Mouse (Mus musculus): ENCODE results near the gene Sh3bp5. TPM values are rescaled to one million over a fixed set of nuclear protein-coding genes. Genes with fewer than 3 reads are reported as not detected.
A peak's percentile ranks its signal among the peaks of the same experiment; 100 is the strongest.

The Sh3bp5 gene
- polyA plus RNA-seq, 1 experiment, result 6.9 TPM

DNA sequence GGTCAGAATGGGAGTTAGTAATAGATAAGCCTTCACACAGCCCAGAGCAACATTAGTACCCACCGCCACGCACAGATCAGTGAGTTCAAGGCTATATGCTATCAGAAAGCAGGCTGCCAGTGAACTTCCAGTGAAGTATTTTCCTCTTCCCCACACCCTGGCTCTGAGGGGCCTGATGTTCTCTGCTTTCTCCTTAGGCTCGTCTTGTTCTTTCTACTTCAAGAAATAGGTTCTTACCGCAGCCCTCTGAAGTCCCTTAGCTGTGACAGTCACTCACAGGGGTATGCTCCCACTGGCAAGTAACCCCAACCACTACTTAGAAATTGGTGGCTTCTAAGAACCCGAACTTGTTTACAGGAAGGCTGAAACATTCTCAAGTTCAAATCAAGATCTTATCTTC is 2.8 kb downstream of the Sh3bp5 start:
- Histone ChIP-seq H3K27me3 (ENCODE audit: control insufficient read depth, insufficient read depth, low read length) (0 out of 2 replicates have a peak, but pooled peaks cover 5% of the 10 kb centered on the region), H3K4me1 (ENCODE audit: control insufficient read depth, insufficient read depth, insufficient read length, low read length) (peaks cover 18% of the 10 kb centered on the region), H3K4me3 (ENCODE audit: low read depth, low read length) (no peak overlapping the region), H3K27ac (ENCODE audit: insufficient read depth, low read depth, low read length) (peak overlapping the region; percentile 21; the same call in 1 of the 2 replicates), H3K36me3 (ENCODE audit: control insufficient read depth, insufficient read depth, low read length) (no peaks in the 10 kb centered on the region)
- TF ChIP-seq POLR2A (IDR thresholded peaks at IDR 0.05; ENCODE audit: low read depth, low read length) (no peak), CTCF (IDR thresholded peaks at IDR 0.05; ENCODE audit: extremely low read depth, insufficient read length, insufficient replicate concordance, low read depth, low read length) (no peak)
- WGBS, result 74% methylated on average over 5 of the region's 5 CpGs

DNA sequence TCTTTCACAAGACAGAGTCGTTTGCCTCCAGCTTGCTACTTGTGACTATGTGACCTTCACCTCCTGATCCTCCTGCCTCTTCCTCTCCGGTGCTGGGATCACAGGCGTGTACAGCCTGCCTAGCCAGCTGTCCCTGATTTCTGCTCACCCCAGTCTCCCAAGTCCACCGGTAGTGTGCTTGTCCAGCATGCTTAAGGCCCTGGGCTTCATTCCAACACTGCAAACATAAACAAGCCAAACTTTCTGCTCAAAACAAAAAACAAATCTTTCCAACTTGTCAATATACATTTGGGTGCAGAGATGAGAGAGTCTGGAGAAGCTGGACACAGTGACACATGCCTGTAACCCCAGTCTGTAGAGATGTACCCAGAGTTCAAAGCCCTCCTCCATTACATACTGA is 3.5 kb downstream of the Sh3bp5 start:
- peak overlapping the region; percentile 21; the same call in 1 of the 2 replicates for H3K27ac ChIP-seq (ENCODE audit: insufficient read depth, low read depth, low read length)
- WGBS, result 20% methylated on average over 4 of the region's 4 CpGs
- H3K4me3 ChIP-seq (ENCODE audit: low read depth, low read length), result no peak overlapping the region
- TF ChIP-seq CTCF (IDR thresholded peaks at IDR 0.05; ENCODE audit: extremely low read depth, insufficient read length, insufficient replicate concordance, low read depth, low read length) (no peak), POLR2A (IDR thresholded peaks at IDR 0.05; ENCODE audit: low read depth, low read length) (no peak)
- no peaks in the 10 kb centered on the region for H3K36me3 ChIP-seq (ENCODE audit: control insufficient read depth, insufficient read depth, low read length)
- peaks cover 20% of the 10 kb centered on the region for H3K4me1 ChIP-seq (ENCODE audit: control insufficient read depth, insufficient read depth, insufficient read length, low read length)
- H3K27me3 ChIP-seq (ENCODE audit: control insufficient read depth, insufficient read depth, low read length), result 0 out of 2 replicates have a peak, but pooled peaks cover 5% of the 10 kb centered on the region

DNA sequence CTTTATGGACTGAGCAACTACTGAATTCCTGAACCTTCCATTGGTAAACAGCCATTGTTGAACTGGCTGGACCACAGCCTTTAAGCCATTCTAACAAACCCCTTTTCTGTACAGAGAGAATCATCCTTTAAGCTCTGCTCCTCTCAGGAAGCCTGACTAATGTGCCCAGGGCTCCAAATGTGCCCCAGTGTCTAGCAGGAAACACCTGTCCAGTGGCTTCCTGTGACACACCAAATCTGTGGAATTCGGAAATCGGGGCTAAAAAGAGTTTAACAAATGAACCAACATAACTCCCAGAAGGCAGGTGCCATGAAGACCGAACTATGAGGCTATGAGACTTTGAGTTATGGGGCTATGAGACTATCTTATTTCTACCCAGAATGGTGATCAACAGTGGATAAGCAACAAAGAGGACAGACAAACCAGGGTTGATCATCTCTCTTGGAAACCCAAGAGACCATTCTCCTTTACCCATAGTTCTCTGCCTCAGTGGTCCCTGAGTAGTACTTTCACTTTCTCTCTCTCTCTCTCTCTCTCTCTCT is 4.0 kb downstream of the Sh3bp5 start:
- Histone ChIP-seq H3K4me3 (ENCODE audit: low read depth, low read length) (no peak overlapping the region), H3K27me3 (ENCODE audit: control insufficient read depth, insufficient read depth, low read length) (0 out of 2 replicates have a peak, but pooled peaks cover 5% of the 10 kb centered on the region), H3K36me3 (ENCODE audit: control insufficient read depth, insufficient read depth, low read length) (no peaks in the 10 kb centered on the region), H3K4me1 (ENCODE audit: control insufficient read depth, insufficient read depth, insufficient read length, low read length) (peaks cover 20% of the 10 kb centered on the region), H3K27ac (ENCODE audit: insufficient read depth, low read depth, low read length) (no peak overlapping the region)
- 74% methylated on average over 3 of the region's 3 CpGs for WGBS
- TF ChIP-seq CTCF (IDR thresholded peaks at IDR 0.05; ENCODE audit: extremely low read depth, insufficient read length, insufficient replicate concordance, low read depth, low read length) (no peak), POLR2A (IDR thresholded peaks at IDR 0.05; ENCODE audit: low read depth, low read length) (no peak)

DNA sequence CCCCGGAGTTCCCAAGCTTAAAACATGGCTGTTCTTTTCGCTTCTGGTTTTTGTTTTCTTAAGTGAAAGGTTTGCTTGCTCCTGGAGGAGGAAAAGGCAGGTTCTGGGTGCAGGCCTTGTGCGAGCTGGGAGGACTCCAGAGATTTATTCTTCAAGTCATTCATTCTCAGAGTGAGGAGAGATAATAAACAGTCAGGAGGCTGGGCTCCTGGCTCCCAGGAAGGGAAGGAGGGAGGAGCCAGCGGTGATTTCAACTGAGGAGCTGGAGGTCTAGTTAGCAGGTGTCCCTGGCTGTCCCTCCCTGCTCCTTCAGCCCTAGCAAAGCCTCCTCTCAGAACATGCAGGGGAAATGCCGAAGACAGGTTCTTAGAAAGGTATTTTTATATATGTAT is 6.9 kb downstream of the Sh3bp5 start:
- no peak for TF ChIP-seq CTCF (IDR thresholded peaks at IDR 0.05; ENCODE audit: extremely low read depth, insufficient read length, insufficient replicate concordance, low read depth, low read length)
- TF ChIP-seq POLR2A (IDR thresholded peaks at IDR 0.05; ENCODE audit: low read depth, low read length), result no peak
- WGBS, result 15% methylated on average over 5 of the region's 5 CpGs
- Histone ChIP-seq H3K27me3 (ENCODE audit: control insufficient read depth, insufficient read depth, low read length) (no peaks in the 10 kb centered on the region), H3K36me3 (ENCODE audit: control insufficient read depth, insufficient read depth, low read length) (no peaks in the 10 kb centered on the region), H3K4me1 (ENCODE audit: control insufficient read depth, insufficient read depth, insufficient read length, low read length) (peaks cover 10% of the 10 kb centered on the region), H3K4me3 (ENCODE audit: low read depth, low read length) (no peak overlapping the region), H3K27ac (ENCODE audit: insufficient read depth, low read depth, low read length) (no peak overlapping the region)

DNA sequence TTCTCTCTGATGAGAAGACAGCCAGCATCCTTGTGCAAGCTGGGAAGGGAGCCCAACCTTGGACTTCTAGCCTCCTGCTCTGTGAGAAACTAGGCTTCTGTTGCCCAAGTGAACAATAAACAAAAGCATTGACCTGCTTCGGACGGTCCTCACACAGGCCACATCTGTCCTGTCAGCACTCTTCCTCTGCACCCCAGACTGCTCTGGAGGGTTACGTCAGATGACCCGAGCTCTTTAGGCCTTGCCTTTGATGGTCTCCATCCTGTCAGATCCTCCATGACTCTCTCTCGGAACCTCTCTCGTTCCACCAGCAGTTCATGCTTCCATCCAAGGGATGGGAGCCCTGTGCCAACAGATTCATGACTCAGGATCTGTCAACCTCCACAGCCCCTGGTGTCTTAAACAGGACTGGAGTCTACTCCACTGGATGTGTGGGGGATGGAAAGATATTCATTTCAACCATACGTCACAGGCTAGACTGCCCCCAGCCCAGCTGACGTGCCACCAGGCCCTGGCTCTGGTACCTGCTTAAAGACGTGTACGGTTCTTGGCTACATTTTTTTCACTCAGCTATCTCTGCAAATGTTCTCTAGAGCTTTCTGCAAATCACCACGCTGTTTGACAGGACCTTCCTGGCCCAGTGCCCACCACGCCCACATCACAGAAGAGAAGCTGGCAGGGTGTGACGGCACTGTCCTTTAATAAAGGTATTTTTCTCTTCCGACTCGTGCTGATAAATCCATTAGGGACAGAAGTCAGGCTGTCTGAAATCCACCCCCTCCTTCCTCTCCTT is 7.5 kb downstream of the Sh3bp5 start:
- 27% methylated on average over 15 of the region's 15 CpGs for WGBS
- Histone ChIP-seq H3K27ac (ENCODE audit: insufficient read depth, low read depth, low read length) (peak overlapping the region; percentile 8; the same call in 1 of the 2 replicates), H3K27me3 (ENCODE audit: control insufficient read depth, insufficient read depth, low read length) (no peaks in the 10 kb centered on the region)

GRCm38 (mm10) chr14:31422961-31423791 is 12.7 kb downstream of the Sh3bp5 start:
- no peak for TF ChIP-seq POLR2A (IDR thresholded peaks at IDR 0.05; ENCODE audit: low read depth, low read length)
- no peak for TF ChIP-seq CTCF (IDR thresholded peaks at IDR 0.05; ENCODE audit: extremely low read depth, insufficient read length, insufficient replicate concordance, low read depth, low read length)
- WGBS, result 56% methylated on average over 11 of the region's 11 CpGs
- H3K27ac ChIP-seq (ENCODE audit: insufficient read depth, low read depth, low read length), result peak overlapping the region; percentile 14; the same call in 1 of the 2 replicates
- H3K36me3 ChIP-seq (ENCODE audit: control insufficient read depth, insufficient read depth, low read length), result no peaks in the 10 kb centered on the region
- H3K27me3 ChIP-seq (ENCODE audit: control insufficient read depth, insufficient read depth, low read length), result no peaks in the 10 kb centered on the region
- H3K4me1 ChIP-seq (ENCODE audit: control insufficient read depth, insufficient read depth, insufficient read length, low read length), result peaks cover 24% of the 10 kb centered on the region; the same call in 1 of the 2 replicates
- H3K4me3 ChIP-seq (ENCODE audit: low read depth, low read length), result no peak overlapping the region

More for the DNA sequence above, 7.5 kb downstream of the Sh3bp5 start:
- Histone ChIP-seq H3K4me1 (ENCODE audit: control insufficient read depth, insufficient read depth, insufficient read length, low read length) (peaks cover 12% of the 10 kb centered on the region), H3K4me3 (ENCODE audit: low read depth, low read length) (no peak overlapping the region), H3K36me3 (ENCODE audit: control insufficient read depth, insufficient read depth, low read length) (no peaks in the 10 kb centered on the region)
- TF ChIP-seq CTCF (IDR thresholded peaks at IDR 0.05; ENCODE audit: extremely low read depth, insufficient read length, insufficient replicate concordance, low read depth, low read length) (no peak), POLR2A (IDR thresholded peaks at IDR 0.05; ENCODE audit: low read depth, low read length) (no peak)

All from small intestine, adult 2 months (tissue).